ENCODE assay signal across 12 mouse cellular contexts in genomic region chr1:158463975-158464374, GRCm38 (mm10).
DNase-seq lines count a peak whose midpoint lies in the region; ATAC-seq and TF ChIP-seq lines count a peak whose summit lies in the region.
"Had no signal": no experiment of that assay in that cellular context is flagged by ENCODE, and none has a peak within 500 bp of the region (broad histone marks: within the 10 kb centered on the region; RNA-seq: fewer than 3 reads in every experiment).

No protein-coding gene starts in this region.

- no peak overlapping the region for H3K4me2 ChIP-seq in hindbrain, embryonic 11.5 days (replicated peaks; ENCODE audit: low read depth, low read length)
- H3K4me2 ChIP-seq in hindbrain, embryonic 13.5 days = no peak overlapping the region
- H3K4me2 ChIP-seq in neural tube, embryonic 15.5 days = no peak overlapping the region
- no peak overlapping the region for H3K4me2 ChIP-seq in embryonic facial prominence, embryonic 11.5 days (ENCODE audit: low read depth, low read length)

- no peak overlapping the region for H3K27ac ChIP-seq in hindbrain, embryonic 11.5 days (ENCODE audit: low read depth, low read length)
- H3K27ac ChIP-seq in hindbrain, embryonic 13.5 days = no peak overlapping the region
- H3K27ac ChIP-seq in neural tube, embryonic 15.5 days (replicated peaks) = no peak overlapping the region
- no peak overlapping the region for H3K27ac ChIP-seq in embryonic facial prominence, embryonic 11.5 days (replicated peaks; ENCODE audit: low read depth, low read length)

- no peaks in the 10 kb centered on the region for H3K9me3 ChIP-seq in hindbrain, embryonic 11.5 days (ENCODE audit: control insufficient read depth, low read length)
- no peaks in the 10 kb centered on the region for H3K9me3 ChIP-seq in hindbrain, embryonic 13.5 days
- no peaks in the 10 kb centered on the region for H3K9me3 ChIP-seq in neural tube, embryonic 15.5 days (replicated peaks)
- H3K9me3 ChIP-seq in embryonic facial prominence, embryonic 11.5 days (replicated peaks; ENCODE audit: control insufficient read depth, low read length) = no peaks in the 10 kb centered on the region

- no peak overlapping the region for H3K9ac ChIP-seq in hindbrain, embryonic 11.5 days (ENCODE audit: low read depth, low read length)
- H3K9ac ChIP-seq in hindbrain, embryonic 13.5 days = no peak overlapping the region
- no peak overlapping the region for H3K9ac ChIP-seq in neural tube, embryonic 15.5 days (replicated peaks)
- no peak overlapping the region for H3K9ac ChIP-seq in embryonic facial prominence, embryonic 11.5 days (replicated peaks; ENCODE audit: low read length)

- peak; percentile 22 for DNase-seq in hindbrain, embryonic 11.5 days (ENCODE audit: low spot score)
- DNase-seq in neural tube, embryonic 10.5 days (ENCODE audit: extremely low spot score, low spot score) = peak; percentile 19
- DNase-seq in embryonic facial prominence, embryonic 11.5 days (ENCODE audit: low spot score) = peak; percentile 61
- DNase-seq in lung, adult 2 months = no peak
- DNase-seq: cerebellum, postnatal 10 days; heart, adult 18-20 months; kidney, postnatal 25 days; thymus, adult 2 months had no signal

- no peaks in the 10 kb centered on the region for H3K4me1 ChIP-seq in hindbrain, embryonic 11.5 days (replicated peaks; ENCODE audit: control insufficient read depth, insufficient read depth, low read length)
- H3K4me1 ChIP-seq in hindbrain, embryonic 13.5 days (replicated peaks) = no peaks in the 10 kb centered on the region
- no peaks in the 10 kb centered on the region for H3K4me1 ChIP-seq in neural tube, embryonic 15.5 days
- no peaks in the 10 kb centered on the region for H3K4me1 ChIP-seq in embryonic facial prominence, embryonic 11.5 days (ENCODE audit: control insufficient read depth, insufficient read depth, low read length)
- no peaks in the 10 kb centered on the region for H3K4me1 ChIP-seq in lung, adult 2 months (ENCODE audit: control insufficient read depth, insufficient read depth, low read length)

- WGBS in hindbrain, embryonic 11.5 days = 84% methylated on average over 6 of the region's 6 CpGs
- WGBS in hindbrain, embryonic 13.5 days = 73% methylated on average over 6 of the region's 6 CpGs
- WGBS in neural tube, embryonic 15.5 days = 69% methylated on average over 6 of the region's 6 CpGs
- WGBS in embryonic facial prominence, embryonic 11.5 days = 58% methylated on average over 6 of the region's 6 CpGs
- WGBS in lung, adult 2 months = 69% methylated on average over 6 of the region's 6 CpGs

- no peak for ATAC-seq in hindbrain, embryonic 11.5 days (ENCODE audit: low FRiP score)
- ATAC-seq in hindbrain, embryonic 13.5 days (ENCODE audit: low FRiP score) = no peak
- no peak for ATAC-seq in neural tube, embryonic 15.5 days (ENCODE audit: low FRiP score)
- ATAC-seq in embryonic facial prominence, embryonic 11.5 days (replicated peaks; ENCODE audit: insufficient number of reproducible peaks, low FRiP score, low TSS enrichment, low read depth) = no peak
- no peak for ATAC-seq in activated CD4-positive, CD25-positive, alpha-beta regulatory T cell, adult 4 months
- ATAC-seq: CD4-positive, CD25-positive, alpha-beta regulatory T cell, adult 4 months had no signal

- TF ChIP-seq POLR2A in lung, adult 2 months (IDR thresholded peaks at IDR 0.05; ENCODE audit: borderline replicate concordance, extremely low read depth, low read depth, low read length) = no peak

- no peaks in the 10 kb centered on the region for H3K27me3 ChIP-seq in hindbrain, embryonic 11.5 days (ENCODE audit: control insufficient read depth, insufficient read depth, low read length)
- H3K27me3 ChIP-seq in hindbrain, embryonic 13.5 days = no peaks in the 10 kb centered on the region
- no peaks in the 10 kb centered on the region for H3K27me3 ChIP-seq in neural tube, embryonic 15.5 days (replicated peaks)
- H3K27me3 ChIP-seq in embryonic facial prominence, embryonic 11.5 days (ENCODE audit: control insufficient read depth, insufficient read depth, low read length) = no peaks in the 10 kb centered on the region

- H3K36me3 ChIP-seq in hindbrain, embryonic 11.5 days (ENCODE audit: control insufficient read depth, insufficient read depth, low read length) = no peaks in the 10 kb centered on the region
- no peaks in the 10 kb centered on the region for H3K36me3 ChIP-seq in hindbrain, embryonic 13.5 days
- H3K36me3 ChIP-seq in neural tube, embryonic 15.5 days = no peaks in the 10 kb centered on the region
- no peaks in the 10 kb centered on the region for H3K36me3 ChIP-seq in embryonic facial prominence, embryonic 11.5 days (replicated peaks; ENCODE audit: control insufficient read depth, insufficient read depth, low read depth, low read length)

- H3K4me3 ChIP-seq in hindbrain, embryonic 11.5 days (ENCODE audit: low read depth, low read length) = no peak overlapping the region
- H3K4me3 ChIP-seq in hindbrain, embryonic 13.5 days = no peak overlapping the region
- H3K4me3 ChIP-seq in neural tube, embryonic 15.5 days (replicated peaks) = no peak overlapping the region
- no peak overlapping the region for H3K4me3 ChIP-seq in embryonic facial prominence, embryonic 11.5 days (ENCODE audit: low read depth, low read length)
- no peak overlapping the region for H3K4me3 ChIP-seq in lung, adult 2 months (replicated peaks; ENCODE audit: extremely low read depth, low read depth, low read length)

- no peak for TF ChIP-seq CTCF in lung, adult 2 months (IDR thresholded peaks at IDR 0.05; ENCODE audit: insufficient read depth, low read length)
